Mouse (Mus musculus): ENCODE data around the gene Fblim1.
"Not testable (repeated sequence)": the region's sequence is repeated elsewhere in the genome, so short reads cannot be mapped to it uniquely, and the experiment has no call there.

The Fblim1 gene

DNA sequence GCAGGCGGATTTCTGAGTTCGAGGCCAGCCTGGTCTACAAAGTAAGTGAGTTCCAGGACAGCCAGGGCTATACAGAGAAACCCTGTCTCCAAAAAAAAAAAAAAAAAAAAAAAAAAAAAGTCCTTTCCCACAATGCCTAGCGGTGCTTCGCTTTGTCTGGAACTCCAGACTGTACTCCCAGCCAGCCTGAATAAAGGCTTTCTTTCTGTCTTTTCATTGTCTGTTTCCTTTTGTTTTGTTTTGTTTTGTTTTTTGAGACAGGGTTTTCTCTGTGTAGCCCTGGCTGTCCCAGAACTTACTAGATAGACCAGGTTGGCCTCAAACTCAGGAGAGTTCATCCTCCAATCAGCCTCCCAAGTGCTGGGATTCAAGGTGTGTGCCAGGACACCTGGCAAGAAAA is 41.7 kb downstream of the Fblim1 start:
- DNase-seq = no peak

GRCm38 (mm10) chr4:141562281-141562680 is 43.6 kb downstream of the Fblim1 start:
- no peak for DNase-seq

DNA sequence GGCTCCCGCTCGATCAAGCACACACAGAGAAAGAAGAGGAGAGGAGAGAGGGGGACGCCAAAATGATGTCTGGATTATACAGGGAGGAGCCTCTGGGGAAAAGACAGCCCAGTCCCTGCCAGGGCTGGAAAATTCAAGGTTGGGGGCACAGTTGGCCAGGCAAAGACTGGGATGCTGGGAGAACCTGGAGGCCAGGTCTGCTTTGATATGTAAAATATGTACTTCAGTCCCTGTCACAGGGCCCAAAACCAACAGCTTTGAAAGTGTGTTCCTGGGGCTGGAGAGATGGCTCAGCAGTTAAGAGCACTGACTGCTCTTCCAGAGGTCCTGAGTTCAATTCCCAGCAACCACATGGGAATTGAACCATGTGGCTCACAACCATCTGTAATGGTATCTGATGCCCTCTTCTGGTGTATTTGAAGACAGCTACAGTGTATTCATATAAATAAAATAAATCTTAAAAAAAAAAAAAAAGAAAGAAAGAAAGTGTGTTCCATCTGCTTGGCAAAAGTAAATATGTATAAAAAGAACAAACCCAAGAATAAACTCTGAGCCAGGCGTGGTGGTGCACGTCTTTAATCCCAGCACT is 44.5 kb downstream of the Fblim1 start:
- DNase-seq = not testable (repeated sequence)

DNA sequence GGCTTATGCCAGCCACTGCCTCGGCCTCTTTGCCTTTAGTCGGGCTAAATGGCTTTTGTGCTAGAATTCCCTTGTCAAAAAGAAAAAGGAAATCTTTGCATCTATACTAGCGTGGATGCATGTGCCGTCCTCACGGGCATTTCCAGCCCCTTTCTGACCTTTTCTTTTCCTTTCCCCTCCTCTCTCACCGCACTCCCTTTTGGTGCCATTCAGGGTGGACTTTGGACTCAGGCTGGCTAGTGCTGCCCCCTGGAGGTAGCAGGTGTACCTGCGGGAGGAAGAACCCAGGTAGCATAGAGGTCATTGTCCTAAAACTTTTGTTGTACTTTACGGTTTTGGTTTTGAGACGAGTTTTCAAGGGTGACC is 46.0 kb downstream of the Fblim1 start:
- peak; percentile 78 for DNase-seq

GRCm38 (mm10) chr4:141559131-141559897 is 46.6 kb downstream of the Fblim1 start:
- DNase-seq = peak; percentile 73

- no peak for DNase-seq
These were observed 47.2 kb downstream of the Fblim1 start for GRCm38 (mm10) chr4:141558658-141559057.

- DNase-seq = not testable (repeated sequence)
These were observed 49.7 kb downstream of the Fblim1 start for GRCm38 (mm10) chr4:141556163-141556562.

DNA sequence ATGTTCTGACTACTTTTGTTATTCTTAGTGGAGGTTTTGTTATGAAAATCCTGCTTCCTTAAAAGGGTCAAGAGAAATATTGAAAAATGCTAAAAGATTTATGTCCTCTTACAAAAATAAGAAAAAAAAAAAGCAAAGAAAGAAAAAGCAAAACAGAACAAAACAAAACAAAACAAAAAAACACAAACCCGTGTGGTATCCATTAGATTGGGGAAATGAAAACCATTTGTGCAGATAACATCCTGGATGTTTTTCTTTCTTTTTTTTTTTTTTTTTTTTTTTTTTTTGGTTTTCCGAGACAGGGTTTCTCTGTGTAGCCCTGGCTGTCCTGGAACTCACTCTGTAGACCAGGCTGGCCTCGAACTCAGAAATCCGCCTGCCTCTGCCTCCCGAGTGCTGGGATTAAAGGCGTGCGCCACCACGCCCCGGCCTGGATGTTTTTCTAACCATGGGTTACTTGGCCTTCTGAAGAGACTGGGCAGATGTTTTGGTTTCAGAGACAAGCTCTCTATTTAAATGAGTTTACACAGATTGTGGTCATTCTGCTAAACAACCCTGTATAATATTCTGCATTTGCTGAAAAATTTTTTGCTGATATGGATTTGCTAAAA is 51.5 kb downstream of the Fblim1 start:
- not testable (repeated sequence) for DNase-seq

DNA sequence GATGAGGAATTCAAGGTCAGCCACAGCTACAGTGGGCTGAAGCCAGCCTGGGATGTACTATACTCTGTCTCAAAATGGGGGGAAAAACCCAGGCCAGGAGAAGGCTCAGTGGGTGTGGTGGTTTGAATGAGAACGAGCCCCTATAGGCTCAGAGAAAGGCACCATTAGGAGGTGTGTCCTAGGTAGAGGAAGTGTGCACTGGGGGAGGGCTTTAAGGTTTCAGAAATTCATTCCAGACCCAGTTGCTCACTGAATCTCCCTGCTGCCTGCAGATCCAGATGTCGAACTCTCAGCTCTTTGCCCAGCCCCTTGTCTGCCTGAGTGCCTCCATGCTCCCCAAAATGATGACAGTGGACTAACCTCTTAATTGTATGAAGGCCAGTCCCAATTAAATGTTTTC is 53.4 kb downstream of the Fblim1 start:
- DNase-seq = no peak

DNA sequence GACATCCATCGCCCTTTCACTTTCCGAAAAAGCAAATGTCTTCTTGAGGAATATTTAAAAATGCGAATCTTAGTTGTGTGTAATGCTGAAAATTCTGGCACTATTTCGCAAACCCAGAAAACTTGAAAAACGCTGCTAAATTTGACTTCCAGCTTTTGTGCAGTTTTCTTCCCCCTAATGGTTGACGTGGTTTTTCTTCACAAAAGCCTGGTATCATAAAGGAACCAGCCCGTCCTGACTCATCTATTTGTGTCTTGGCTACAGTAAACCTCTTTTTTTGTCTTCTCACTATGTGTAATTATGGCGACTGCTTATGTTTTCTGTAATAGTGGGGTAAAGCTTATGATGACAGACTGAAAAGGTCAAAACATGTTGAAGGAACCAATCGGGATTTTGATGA is 58.6 kb downstream of the Fblim1 start:
- no peak for DNase-seq

DNA sequence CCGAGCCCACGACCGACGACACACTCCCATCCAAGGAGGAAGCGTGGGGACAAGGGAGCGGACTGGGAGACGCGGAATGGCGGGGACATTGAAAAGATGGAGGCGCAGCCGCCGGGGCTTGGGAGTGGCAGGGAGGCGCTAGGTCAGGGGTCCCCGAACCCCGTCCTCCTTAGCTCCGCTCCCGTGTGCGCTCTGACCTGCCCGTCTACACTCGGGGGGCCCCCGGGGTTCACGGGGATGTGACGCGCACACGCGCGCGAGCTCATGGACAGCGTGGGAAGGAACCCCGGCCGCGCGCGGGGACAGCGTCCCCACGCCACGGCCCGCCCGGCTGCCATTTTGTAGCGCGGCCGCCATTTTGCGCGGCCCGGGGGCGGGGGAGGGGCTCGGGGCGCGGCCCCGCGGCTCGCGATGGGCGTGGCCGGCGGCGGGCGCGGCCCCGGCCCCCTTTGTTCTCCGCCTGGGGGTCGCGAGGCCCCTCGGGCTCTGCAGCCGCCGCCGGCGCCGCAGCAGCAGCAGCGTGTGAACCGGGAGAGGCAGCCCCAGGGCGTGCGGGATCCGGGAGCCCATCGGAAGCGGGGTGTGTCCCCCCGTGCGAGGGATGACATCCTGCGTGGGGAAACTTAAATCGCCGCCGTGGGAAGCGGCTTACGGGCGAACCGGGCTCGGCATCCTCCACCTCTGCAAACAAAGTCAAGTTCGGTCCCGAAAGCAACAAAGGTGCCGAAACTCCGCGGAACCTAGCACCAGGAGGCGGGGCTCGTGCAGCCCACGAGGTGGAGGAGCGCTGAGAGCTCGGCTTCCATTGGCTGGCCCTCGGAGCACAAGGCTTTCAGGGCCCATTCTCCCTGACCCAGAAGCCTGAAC is 59.3 kb downstream of the Fblim1 start:
- DNase-seq = peak; percentile 91

GRCm38 (mm10) chr4:141545743-141546333 is 60.1 kb downstream of the Fblim1 start:
- DNase-seq = peak; percentile 99

GRCm38 (mm10) chr4:141545071-141545742 is 60.7 kb downstream of the Fblim1 start:
- DNase-seq = peak; percentile 58

GRCm38 (mm10) chr4:141544536-141544935 is 61.4 kb downstream of the Fblim1 start:
- no peak for DNase-seq

- DNase-seq = no peak
These were observed 62.3 kb downstream of the Fblim1 start for GRCm38 (mm10) chr4:141543593-141543992.

- no peak for DNase-seq
These were observed 64.0 kb downstream of the Fblim1 start for GRCm38 (mm10) chr4:141541851-141542250.

DNA sequence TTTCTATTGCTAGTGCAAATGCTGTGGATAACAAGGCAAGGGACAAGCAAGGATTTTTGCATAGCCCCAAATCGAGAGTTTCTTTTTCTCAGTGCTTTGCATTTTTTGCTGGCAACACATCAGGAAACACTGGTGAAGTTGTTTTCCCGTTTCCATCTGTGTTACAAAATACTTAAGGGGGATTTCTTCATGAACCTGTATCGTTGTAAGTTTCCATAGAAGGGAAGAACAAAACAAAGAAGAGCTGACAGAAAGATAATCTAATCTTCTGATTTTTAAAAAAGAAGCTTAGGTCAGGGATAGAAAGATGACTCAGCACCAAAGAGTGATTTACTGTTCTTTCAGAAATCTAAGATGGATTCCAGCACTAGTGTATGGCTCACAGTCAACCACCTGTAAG is 65.1 kb downstream of the Fblim1 start:
- DNase-seq = no peak

DNA sequence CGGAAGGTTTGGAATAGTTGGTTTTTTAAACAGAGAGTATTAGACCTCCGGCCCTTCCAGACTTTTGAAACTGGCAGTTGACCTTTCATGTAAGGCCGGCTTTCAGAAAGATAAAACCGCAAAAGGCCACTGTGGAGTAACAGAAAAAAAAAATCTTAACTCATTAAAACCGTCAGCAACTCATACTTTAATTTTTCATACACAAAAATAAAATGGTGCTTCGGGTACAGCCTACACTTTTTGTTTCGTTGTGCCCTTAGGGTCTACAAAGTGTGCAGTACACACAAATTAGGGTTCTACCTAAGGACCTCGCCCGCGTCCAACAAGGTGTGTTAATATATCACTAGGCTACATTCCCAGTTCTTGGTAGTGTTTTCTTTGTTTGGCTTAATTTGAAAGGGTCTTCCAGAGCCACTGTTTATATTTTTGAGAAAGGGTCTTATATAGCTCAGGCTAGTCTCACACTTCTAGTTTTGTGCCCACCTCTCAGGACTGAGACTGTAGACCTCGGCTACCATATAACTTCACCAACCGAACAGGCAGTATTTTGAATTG is 66.6 kb downstream of the Fblim1 start:
- DNase-seq = no peak

DNA sequence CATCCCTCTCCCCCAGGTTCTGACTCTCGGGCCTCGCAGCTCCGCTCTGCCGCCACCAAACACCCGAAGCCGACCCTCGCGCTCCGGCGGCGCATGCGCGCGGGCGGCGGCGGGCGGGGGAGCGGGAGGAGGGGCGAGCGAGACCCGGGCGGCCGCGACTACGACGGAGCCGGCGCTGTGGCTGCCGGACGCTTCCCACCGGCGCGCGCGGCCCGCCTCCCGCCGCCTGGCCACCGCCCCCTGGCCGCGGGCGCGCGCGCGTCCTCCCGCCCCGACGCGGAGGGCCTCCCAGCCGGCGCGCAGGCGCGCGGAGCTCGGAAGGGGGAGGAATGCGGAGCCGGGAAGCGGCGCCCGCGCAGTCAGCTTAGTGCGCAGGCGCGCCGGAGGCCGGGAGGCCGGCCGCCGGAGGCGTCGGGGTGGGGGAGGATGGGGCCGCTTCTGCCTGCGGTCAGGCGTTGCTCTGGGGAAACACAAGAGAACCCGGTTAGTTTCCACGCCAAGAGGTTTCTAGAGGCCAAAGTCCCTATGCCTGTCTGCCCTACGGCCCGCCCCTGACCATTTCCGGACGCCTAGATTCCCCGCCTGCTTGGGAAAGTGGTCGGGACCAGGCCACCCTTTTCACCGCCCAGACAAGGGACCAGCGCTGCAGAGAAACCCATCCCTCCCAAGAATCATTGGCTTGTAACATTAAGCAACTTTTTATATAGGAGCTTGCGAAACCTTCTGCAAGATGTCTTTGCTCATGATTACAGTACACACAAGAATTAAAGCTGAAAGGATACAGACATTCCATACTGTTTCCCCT is 67.3 kb downstream of the Fblim1 start, which contains the start of gene Spen:
Gene Spen, minus strand, starts transcription at position 190 of the 805 bp plus-strand sequence.
- peak; percentile 95 for DNase-seq

GRCm38 (mm10) chr4:141537706-141538407 is 68.0 kb downstream of the Fblim1 start:
- peak; percentile 31 for DNase-seq

All from right cerebral cortex, adult 18-20 months (tissue).